Mouse (Mus musculus) neural tube, embryonic 10.5 days (tissue): Measurements from ENCODE around the gene Olfr629.
"Not testable (repeated sequence)": the region's sequence is repeated elsewhere in the genome, so short reads cannot be mapped to it uniquely, and the experiment has no call there.

Experiments
- DNase-seq: peaks from one replicate; pipeline ENCODE4 v3.0.0-alpha.2; 2017; ENCODE audit warnings: low spot score; ENCODE audit errors: extremely low spot score

The Olfr629 gene

DNA sequence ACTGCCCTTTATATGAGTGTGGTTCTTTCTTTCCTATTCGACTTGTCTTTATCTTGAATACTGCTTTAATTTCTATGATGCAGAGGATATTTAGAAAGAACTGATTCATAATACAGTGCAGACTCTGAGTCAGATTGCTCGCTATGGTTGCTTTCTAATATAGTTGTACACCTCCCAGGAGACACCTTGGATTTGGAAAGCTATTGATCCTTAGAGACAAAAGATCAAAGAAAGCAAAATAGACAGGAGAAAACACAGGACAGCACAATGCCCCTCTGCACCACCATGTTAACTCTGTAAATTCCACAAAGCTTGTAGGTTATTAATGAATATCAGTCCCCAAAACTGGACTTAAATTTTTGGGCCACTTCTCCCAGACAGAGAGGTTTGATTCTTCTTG, at the start of gene Olfr629:
Gene Olfr629, minus strand, starts transcription at position 101 of the 400 bp plus-strand sequence.
- DNase-seq: no peak

DNA sequence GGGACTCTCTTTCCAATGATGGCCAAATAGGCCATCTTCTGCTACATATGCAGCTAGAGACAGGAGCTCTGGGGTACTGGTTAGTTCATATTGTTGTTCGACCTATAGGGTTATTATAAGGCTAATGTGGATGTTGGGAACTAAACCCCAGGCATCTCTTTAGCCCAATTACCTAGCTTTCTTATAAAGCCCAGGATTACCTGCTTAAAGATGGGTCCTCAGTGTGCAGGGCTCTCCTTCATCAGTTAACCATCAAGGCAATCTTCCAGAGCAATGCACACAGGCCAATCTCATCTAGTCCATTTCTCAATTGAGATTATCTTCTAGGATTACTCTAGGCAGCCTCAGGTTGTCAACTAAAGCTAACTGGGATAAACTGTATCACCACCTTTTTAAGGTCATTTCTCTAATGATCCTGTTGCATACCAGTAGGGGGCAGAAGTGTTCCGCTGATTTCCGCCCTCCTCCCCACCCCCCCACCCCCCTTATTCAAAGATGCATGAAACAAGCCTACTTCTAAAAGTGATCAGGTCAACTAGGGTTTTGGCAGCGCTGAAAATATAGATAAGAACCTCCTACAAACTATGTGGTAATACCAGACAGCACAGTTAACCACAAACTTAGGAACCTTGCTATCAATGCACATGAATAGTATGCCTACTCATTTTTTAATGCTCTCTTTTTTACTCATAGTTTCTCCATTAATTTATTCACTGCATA, 48.1 kb upstream of the Olfr629 start:
- DNase-seq: no peak

DNA sequence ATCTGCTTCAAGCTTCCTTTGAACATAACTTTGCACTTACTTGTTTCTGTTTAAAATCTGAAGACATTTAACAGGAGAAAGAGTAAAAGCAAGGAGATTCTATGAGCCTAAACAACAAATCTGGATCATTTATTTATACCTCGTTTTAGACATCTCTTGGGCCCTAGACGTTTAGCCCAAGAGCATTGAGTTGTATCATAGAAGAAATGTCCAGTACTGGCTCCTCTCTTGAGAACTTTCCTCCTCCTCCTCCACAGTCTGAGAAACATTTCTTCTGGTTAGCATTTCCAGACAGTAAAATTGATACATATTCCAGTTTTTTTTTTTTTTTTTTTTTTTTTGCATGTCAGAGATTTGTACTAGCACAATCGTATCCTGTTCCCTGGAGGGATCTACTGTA, 47.0 kb upstream of the Olfr629 start, which contains the start of gene Olfr67:
Gene Olfr67, minus strand, starts transcription at position 101 of the 400 bp plus-strand sequence.
- no peak for DNase-seq

DNA sequence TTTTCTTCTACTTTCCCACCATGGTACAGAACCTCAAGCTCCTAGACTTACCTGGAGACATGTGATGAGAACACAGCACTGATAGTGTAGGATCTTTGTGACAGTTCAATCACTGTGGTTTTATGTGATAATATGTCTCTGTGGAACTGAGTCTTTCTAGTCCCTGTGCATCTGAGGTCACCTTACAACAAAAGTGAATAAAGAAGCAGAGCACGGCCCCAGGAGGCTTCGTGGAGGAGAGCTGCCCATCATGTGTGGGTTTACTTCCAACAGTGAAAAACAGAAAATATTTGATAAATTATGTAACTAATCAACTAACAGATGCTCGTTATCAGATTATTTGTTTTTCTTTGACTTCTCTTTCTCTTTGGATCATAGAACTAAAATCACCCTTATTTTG, 34.9 kb upstream of the Olfr629 start, which contains the start of gene Olfr68:
Gene Olfr68, minus strand, starts transcription at position 101 of the 400 bp plus-strand sequence.
- DNase-seq: no peak

DNA sequence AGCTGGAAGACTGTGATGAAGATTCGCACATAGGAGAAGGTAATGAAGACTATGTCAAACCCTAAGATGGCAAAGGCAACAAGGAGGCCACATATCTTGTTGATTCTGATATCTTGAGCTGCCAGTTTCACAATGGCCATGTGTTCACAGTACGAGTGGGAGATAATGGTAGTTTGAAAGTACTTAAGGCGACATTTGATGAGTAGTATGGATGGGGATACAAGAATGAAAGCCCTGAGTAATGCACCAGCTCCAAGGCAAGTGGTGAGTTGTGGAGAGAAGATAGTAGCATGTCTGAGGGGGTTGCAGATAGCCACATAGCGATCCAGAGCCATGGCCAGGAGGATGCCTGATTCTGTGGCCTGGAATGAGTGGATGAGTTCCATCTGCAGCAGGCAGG, 32.9 kb upstream of the Olfr629 start:
- DNase-seq: not testable (repeated sequence)

DNA sequence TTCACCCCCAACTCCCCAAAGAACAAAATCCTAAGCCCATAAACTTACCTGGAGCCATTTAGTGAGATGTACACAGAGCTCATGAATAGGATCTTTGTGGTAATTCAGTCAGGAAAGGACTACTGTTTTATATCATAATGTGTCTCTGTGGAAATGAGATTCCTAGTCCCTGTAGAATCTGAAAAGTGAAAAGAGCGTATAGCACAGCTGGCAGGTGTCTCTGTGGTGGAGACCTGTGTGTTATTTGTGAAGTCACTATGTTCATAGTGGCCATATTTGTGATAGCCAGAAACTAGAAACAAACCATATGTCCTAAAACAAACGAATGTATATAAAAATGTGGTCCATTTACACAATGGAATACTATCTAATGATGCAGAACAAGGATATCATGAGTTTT, 26.8 kb upstream of the Olfr629 start, which contains the start of gene Olfr69:
Gene Olfr69, minus strand, starts transcription at position 101 of the 400 bp plus-strand sequence.
- no peak for DNase-seq

DNA sequence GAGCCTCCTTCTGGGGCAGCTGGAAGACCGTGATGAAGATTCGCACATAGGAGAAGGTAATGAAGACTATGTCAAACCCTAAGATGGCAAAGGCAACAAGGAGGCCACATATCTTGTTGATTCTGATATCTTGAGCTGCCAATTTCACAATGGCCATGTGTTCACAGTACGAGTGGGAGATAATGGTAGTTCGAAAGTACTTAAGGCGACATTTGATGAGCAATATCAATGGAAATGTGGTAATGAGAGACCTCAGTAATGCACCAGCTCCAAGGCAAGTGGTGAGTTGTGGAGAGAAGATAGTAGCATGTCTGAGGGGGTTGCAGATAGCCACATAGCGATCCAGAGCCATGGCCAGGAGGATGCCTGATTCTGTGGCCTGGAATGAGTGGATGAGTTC, 22.9 kb upstream of the Olfr629 start:
- DNase-seq: not testable (repeated sequence)

DNA sequence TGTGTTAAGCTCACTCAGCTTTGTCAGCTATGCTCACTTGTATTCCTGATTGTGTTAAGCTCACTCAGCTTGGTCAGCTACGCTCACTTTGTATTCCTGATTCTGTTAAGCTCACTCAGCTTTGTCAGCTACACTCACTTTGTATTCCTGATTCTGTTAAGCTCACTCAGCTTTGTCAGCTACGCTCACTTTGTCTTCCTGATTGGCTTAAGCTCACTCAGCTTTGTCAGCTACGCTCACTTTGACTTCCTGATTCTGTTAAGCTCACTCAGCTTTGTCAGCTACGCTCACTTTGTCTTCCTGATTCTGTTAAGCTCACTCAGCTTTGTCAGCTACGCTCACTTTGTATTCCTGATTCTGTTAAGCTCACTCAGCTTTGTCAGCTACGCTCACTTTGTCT, 17.5 kb upstream of the Olfr629 start:
- DNase-seq: not testable (repeated sequence)

DNA sequence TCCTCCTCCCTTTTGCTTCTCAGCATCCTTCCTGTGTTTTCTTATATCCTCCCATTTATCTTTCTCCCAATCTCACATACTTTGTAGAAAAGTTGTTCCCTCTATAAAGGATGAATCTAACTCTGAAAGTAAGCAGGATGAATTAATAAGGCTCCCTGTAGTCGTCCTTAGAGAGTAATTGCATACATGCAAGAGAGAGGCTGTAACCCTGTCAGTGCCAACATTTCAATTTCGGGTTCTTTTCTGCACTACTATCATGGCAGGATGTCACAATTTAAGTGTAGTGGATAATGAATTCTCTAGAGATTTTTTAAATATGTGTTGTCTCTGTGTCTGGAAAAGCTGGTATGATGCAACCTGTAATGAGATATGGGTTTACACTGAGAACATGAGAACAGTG, 12.5 kb upstream of the Olfr629 start, which contains the start of gene Olfr630:
Gene Olfr630, minus strand, starts transcription at position 101 of the 400 bp plus-strand sequence.
- DNase-seq: no peak

DNA sequence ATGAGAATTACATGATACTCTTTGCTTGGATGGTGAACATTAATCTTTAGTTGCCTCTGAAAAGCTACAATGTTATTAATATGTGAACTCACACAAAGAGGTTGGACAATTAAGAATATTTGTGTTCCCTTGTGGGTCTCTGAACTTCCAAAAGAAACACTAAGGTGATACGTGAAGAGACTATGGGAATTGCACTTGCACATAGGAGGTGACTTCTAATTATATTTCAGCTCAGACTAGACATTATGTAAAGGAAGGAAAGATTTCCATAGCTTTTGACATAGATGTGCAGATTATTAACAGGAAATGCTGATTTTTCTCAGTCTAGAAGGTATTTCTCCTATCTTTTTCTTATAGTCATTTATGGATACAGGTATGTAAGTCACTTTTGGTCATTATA, 14.7 kb downstream of the Olfr629 start, which contains the start of gene Olfr628:
Gene Olfr628, plus strand, starts transcription at position 301 of the 400 bp plus-strand sequence.
- no peak for DNase-seq

DNA sequence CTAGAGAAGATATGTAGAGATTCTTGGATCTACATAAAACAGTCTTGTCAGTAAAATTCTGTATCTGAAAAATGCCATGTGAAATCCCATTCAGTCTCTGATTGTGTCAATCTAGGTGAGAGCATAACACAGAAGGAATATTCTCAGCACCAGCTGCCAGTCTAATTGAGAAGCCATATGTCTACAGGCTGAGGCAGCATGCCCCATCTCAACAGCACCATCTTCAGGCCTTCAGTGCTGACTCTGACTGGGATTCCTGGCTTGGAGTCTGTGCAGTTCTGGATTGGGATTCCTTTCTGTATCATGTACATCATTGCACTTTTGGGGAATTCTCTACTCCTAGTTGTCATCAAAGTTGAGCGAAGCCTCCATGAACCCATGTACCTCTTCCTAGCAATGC, 28.3 kb downstream of the Olfr629 start:
- DNase-seq: not testable (repeated sequence)

DNA sequence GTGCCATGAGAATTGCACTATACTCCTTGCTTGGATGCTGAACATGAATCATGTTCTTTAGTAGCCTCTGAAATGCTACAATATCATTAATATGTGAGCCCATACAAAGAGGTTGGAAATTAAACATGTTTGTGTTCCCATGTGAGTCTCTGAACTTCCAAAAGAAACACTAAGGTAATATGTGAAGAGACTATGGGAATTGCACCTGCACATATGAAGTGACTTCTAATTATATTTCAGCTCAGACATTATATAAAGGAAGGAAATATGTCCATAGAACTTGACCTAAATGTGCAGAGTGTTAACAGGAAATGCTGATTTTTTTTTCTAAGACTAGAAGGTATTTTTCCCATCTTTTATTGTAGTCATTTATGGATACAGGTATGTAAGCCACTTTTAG, 30.4 kb downstream of the Olfr629 start, which contains the start of gene Olfr243:
Gene Olfr243, plus strand, starts transcription at position 301 of the 400 bp plus-strand sequence.
- DNase-seq: no peak

DNA sequence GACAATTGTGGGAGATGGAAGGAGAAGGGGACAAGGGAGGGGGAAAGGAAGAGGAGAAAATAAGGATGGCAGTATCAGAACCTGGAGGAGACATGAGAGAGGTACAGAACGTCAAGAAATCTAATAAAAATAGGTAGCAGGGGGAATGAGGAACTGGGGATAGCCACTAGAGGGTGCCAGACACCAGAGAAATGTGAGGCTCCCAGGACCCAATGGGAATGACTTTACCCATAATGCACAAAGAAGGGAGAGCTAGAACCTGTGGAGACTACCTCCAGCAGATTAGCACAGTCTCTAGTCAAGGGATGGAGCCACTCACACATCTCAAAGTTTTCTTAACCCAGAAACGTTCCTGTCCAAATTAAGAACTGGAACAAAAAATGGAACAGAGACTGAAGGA, 32.7 kb downstream of the Olfr629 start:
- DNase-seq: no peak

DNA sequence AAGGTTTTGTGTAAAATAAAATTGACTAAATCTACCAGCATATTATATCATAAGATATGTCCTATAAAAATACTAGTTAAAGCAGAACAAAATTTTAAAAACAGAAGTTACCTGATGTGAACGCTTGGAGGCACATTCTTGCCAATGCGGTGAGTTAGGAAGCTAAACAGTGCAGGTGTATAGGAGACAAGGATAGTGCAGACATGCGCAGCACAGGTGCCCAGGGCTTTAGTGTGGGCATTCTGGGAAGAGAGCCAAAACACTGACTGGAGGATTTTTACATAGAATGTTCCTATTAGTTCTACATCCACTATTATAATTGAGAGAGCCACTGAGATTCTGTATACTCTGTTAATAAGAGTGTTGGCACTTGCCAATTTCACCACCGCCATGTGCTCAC, 45.3 kb downstream of the Olfr629 start:
- DNase-seq: no peak
